Mouse (Mus musculus) adrenal gland, postnatal 36 days (tissue): Measurements from ENCODE around the gene Gstm3. TPM values are rescaled to one million over a fixed set of nuclear protein-coding genes. Genes with fewer than 3 reads are reported as not detected.
"Not testable (repeated sequence)": the region's sequence is repeated elsewhere in the genome, so short reads cannot be mapped to it uniquely, and the experiment has no call there.

Source experiments
- DNase-seq, 2 experiments: peaks; one replicate each; pipeline ENCODE4 v3.0.0; 2021; ENCODE audit warnings: mixed read lengths in 1 of 2
- total RNA-seq, 2 experiments: library from RNA; stranded (reverse); gene quantifications; 2 replicates each; pipeline ENCODE4 v1.2.3; 2021

Gene Gstm3
- total RNA-seq, 2 experiments from 2014 or later, result not detected

DNA sequence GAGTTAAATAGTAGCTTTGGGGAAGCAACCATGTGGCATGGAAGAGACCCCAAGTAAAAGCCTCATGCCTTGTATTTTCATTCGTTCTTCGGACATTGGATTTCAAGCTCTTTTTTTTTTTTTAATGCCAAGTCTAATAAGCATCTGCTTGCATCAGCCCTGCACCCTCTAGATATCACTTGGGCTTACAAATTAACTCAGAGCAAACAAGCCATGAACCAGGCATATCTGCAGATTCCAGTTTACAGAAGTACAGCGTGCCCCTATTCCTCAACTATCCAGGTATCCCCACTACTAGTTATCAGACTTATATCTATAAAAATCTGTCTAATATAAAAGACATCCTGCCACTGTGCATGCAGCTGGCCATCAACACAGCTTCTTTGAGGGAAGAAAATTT lies 3.0 kb upstream of the Gstm3 start:
- no peak for DNase-seq

DNA sequence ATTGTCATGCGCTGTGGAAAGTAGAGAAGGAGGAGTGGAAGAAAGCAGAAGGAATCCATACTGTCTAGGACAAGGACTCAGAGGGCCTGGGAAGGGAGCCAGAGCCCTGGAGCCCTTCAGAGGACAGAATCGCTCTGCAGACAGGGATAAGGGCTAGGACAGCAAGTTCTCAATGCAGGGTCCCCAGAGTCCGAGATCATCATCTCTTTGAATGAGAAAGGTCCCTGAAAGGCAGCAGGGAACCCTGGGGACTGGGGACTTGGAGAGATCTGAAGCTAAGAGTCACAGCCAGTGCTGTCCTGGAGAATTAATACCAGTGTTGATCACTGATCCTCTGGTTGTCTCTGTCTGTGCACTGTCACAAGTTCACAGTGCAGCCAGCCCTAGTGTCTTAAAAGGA lies 2.0 kb upstream of the Gstm3 start:
- DNase-seq, result not testable (repeated sequence)

DNA sequence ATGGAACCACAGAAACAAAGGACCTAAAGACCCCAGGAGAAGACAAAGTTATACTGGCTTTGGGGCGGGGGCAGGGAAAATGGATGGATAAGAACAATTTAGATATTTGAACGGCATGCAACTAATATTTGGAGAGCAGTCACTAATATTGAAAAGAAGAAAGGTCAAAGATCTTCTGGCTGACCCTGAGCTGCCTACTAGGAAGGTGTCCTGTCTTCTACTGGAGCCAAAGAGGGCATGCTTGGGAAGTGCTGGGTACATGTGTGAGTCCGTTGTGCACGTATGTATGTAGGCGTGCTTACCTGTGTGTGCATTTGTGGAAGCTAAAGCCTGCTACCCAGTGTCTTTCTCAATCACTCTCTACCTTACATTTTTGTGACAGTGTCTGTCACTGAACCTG lies 2.5 kb downstream of the Gstm3 start:
- DNase-seq, result no peak

DNA sequence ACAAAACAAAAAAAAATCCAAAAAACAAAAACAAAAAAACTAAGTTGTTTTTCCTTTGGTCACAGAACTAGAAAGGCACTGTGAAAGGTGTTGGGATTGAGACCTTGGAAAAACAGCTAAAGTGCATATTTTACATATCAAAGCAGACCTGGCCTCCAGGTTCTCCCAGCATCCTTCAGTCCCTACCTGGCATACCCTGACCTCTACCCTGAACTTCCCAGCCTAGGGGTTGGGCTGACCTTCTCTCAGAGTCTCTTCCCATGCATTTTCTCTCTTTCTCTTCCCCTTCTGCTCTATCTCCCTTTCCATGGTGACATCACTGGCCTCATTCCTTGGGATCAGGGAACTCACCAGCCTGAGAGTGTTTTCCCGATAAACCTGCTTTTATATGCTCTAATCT lies 3.5 kb downstream of the Gstm3 start:
- no peak for DNase-seq

DNA sequence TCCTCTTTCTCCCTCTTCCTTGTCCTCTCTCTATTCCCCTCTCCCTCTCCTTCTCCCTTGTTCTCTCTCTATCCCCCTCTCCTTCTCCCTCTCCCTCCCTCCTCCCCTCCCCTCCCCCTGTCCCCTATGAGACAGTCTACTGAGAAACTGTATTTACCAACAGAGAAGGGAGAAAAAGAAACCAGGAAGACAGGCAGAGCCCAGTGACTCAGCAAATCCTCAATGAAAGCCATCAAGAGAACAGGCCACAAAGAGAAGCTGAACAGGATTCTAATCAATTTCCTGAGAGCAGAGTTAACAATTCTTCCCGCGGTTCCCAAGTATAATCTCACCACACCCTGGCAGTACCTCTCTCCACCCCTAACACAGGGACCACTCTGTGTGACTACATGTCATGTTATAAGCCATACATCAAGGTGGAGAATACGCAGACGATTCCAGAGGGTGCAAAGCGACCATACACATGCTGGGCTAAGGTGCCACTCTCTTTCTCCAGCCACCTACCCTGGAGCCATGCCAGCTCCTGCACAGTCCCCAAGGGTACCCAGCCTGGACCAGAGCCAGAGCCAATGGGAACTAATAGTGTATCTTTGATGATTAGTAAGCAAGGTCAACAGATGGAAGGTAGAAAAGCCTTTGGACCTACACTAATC lies 4.3 kb downstream of the Gstm3 start:
- DNase-seq, result peak; percentile 44 to 48

DNA sequence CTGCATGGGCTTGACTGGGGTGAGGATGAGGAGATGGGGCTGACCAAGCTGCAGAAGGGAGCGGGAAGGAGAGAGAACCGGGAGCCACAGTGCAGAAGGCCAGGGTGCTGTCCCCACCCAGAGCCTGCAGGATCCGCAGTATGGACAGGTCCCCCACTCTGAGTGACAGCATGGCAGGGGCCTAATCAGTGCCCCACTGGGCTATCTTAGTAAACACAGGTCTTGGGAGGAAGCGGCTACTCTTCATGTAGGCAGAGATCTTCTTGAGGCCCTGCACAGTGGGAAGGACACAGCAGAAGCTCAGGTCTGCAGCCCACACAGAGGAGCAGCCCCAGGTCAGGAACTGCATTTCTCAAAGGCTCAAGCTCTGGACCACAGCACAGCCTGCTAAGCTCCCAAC lies 5.1 kb downstream of the Gstm3 start:
- DNase-seq, result no peak

DNA sequence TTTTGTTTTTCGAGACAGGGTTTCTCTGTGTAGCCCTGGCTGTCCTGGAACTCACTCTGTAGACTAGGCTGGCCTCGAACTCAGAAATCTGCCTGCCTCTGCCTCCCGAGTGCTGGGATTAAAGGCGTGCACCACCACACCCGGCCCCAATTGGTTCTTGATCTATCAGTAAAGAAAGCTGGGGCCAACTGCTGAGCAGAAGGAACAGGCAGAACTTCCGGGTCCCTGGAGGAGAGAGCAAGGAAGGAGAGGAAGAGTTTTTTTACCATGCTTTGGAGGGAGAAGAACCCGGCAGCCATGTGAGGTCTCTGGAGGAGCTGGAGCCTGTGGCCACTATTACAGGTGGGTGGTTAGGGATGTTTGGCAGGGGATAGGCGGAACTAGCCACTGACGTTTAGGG lies 13.8 kb downstream of the Gstm3 start:
- DNase-seq, result not testable (repeated sequence)

DNA sequence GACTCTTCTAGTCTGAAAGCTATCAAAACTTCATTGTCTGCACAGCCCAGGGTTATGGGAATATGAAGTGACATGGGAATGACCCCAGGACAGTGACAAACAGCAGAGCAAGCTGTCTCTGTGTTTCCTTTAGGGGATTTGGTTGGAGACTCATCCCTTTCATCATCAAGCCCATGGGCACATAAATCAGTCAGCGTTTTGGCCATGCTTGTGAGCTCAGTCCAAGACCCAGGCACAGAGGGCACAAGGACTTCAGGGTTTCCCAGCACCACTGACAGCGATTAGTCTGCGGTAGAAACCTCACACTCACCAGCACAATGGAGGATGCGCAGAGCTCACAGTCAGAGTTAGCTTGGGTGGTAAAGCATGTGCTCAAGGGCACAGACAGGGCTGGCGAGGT lies 15.2 kb downstream of the Gstm3 start:
- DNase-seq, result peak; percentile 66 to 73

DNA sequence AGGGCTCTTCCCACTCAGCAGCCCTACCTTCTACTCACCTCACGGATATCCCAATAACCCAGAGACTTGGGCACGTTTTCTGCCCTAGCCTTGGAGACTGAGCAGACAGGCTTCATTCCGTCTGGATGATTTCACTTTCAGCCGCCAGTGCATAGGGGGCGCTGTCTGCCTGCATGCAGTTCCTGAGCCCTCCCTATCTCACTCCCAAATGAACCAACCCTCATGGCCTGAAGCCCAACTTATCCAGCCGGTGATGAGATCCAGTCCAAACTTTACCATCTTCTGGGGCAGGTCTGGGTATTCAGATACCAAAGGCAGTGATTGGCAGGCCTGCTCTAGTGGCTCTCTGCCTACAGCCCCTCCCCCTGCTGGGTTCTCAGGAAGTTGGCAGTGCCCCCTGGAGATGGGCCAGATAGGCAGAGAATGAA lies 15.7 kb downstream of the Gstm3 start:
- DNase-seq, result peak; percentile 88 to 94

DNA sequence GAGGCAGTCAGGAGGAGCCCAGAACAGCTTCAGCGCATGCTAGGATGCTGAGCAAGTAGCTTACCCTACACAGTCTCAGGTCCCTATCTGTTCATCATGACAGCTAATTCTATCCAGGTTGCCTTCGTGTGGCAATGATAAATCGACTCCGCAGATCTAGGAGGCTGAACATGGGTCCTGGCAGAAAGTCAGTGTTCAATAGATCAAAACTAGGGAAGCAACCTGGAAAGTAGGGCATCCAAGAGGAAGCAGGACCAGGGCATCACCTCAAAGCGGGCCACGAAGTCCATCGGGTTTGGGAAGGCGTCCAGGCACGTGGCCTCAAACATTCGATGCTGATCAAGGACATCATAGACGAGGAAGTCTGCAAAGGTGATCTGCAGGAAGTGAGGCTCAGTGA lies 18.6 kb downstream of the Gstm3 start:
- no peak for DNase-seq

DNA sequence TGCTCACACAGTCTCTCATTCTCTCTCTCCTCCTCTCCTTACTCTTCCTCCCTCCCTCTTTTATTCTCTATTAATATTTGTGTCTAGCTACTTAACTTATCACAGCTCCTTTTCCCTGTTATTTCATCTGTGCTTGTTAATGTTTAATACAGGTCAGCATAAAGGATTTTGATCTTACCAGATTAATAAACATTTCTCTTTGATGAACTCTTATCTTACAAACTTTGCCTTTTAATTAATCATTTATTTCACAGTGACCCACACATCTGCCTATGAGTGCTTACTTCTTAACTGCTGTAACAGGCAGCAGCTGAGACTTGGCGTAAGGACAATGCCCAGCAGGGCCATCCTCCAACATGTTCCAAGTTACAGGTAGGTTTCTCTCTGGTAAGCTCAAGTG lies 19.6 kb downstream of the Gstm3 start:
- not testable (repeated sequence) for DNase-seq

DNA sequence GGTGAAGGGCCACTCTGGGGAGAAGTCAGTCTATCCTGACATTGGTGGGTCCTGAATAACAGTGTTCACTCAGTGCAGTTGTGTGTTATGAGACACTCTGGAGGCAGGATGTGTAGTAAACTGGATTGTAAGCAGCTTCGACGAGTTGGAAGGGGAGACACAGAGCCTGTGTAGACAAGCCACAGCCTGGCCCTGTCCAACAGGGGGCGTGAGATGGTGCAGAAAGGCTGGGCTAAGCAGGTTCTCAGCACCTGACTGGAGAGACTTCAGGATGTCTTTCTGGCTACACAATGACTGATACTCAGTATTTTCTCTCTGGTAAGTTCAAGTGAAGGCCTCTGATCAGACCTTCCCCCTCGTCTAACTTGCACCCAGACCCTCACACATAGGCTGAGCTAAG lies 23.4 kb downstream of the Gstm3 start:
- DNase-seq, result no peak

DNA sequence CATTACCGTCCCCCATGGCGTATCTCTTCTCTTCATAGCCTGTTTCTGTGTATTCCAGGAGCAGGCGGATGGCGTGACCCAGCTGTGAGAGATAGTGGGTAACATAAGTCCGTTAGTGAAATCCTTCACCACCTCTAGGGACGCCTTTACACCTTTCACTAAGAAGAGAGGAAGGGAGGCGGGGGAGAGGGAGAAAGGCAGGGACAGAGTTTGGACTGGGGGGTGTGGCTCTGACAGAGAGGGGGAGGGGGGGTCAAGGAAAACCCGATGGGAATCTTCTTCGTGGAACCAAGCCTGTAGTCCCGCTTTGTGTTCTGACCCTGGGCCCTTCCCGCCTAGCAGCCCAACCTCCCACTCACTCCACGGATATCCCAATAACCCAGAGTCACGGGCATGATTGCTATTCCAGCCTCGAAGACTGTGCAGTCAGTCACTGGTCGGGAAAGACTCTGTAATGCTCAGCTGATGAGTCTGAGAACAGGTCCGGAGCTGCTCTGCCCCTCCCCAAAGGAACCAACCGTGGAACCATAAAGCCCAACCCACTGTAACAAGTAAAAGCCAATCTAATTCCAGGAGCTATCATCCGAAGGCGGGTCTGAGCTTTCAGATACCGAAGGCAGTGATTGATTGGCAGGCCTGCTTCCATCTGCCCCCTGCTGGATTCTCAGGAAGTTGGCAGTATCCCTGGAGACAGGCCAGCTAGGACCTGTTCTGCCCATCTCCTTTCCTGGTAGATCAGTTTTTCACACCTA lies 25.7 kb downstream of the Gstm3 start, which contains the start of gene Gstm6:
Gene Gstm6 (minus strand): TSS at position 511 of the 752 bp plus-strand sequence.
- no peak for DNase-seq

DNA sequence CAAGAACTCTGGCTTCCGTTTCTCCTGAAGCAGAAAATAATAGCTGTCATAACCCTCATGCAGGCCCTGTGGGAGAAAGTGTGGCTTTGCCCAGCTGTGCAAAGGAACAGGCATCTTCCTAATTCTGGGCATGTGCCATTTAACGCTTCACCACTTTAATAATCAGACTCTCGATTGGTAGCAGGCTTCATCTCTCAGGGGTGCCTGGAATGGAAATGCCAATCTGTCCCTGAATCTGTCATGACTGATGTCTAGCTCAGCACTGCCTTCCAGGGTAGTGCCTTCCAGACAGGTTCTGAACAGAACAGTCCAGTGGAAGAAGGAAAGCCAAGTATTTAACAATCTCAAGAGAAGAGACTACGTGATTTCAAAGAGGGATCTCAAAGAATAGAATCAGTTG lies 27.8 kb downstream of the Gstm3 start:
- DNase-seq, result no peak

DNA sequence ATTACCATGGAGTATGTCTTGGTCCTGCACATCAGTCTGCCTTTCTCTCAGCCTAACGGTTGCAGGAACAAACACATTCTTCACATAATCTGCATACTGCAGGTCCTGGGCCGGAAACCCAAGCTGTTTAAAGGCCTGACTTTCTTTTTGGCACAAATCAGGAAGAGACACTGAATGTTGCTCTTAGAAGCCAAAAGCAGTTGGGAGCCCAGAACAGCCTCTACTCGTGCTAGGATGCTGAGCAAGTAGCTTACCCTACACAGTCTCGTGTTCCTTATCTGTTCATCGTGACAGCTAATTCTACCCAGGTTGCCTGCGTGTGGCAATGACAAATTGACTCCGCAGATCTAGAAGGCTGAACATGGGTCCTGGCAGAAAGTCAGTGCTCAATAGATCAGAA lies 28.6 kb downstream of the Gstm3 start:
- DNase-seq, result no peak

DNA sequence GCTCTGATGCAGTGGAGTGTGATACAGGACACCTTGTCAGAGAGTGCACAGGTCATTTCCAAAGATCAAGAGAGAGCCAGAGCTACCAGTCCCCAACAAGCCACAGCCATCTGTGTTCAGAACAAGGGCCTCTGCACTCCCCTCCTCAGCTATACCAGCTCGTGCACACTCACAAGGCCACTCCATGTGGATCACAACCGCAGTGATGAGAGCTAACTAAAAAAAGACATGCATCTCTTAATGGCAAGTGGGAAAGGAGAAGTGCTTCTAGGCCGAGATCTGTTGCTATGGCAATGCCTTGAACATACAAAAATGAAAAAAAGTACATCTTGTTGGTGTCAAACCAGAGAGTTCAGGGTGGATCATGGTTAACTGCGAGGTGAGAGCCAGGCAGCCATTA lies 29.3 kb downstream of the Gstm3 start:
- DNase-seq, result no peak

DNA sequence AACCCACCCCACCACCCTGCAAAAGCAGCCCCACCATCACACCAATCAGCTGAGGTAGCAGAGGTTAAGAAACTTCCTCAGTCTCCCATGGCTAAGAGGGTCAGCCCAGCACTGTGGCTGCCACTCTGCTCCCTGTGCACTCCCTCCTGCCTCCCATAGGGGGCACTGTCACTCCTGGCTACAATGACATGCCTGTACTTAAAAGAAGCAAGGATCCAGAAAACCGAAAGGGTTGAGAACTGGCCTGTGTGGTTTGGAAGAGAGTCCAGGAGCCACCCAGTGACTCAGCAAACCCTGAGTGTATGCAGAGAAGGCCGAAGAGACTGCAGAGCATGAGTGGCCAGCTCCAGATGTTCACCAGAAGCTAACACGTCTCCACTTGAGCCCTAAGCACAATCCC lies 29.7 kb downstream of the Gstm3 start:
- DNase-seq, result peak; percentile 81 to 85

DNA sequence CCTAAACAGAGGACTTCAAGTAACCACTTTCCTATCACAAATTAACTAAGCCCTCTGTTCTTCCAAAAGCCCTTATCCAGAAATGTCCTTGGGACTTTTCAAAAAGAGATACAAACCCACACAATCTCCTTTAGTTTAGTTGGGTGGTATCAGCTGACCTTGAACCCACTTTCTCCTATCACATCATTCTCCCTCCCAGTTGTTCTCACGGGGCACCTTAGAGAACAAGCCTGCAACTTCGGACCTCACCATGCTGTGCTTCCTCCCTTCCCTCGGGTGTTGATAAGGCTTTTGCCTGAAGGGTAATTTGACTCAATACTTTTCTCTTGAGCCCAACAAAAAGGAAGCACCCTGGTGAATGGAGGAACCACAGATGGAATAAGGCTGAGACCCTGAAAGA lies 33.2 kb downstream of the Gstm3 start:
- no peak for DNase-seq

DNA sequence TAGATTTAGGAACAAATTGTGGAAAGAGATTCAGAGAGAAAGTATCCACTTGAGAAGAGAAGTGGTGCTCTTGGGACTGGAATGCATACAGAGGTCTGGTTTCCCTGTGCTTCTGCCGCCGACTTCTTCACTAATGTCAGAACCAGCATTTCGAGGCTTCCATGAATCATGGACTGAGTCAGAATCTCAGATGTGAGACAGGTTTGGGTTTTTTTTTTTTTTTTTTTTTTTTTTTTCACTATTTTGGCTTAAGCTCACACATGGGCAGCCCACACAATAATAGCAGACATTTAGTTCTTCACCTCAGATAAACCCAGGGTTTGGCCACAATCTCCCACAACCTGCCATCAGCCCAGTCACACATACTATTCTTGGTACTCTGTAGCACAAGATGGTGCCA lies 33.8 kb downstream of the Gstm3 start:
- no peak for DNase-seq

DNA sequence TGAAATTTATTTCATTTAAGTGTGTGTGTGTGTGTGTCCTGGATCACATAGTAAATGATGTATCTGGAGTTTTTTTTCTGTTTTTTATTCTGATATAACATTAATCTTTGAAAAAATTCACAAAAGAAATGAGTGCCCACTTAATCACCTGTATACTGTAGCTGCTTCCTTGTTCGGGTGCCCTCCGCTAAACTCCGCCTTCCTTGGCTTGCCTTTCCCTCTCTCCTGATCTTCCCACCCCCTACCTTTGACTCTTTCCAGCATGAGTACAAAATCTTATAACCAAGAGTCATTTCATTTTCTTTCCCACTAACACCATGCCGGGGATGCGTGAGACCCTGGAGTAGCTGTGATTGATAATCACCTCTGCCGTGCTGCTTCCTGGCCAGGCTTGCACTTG lies 37.0 kb downstream of the Gstm3 start:
- DNase-seq, result no peak

DNA sequence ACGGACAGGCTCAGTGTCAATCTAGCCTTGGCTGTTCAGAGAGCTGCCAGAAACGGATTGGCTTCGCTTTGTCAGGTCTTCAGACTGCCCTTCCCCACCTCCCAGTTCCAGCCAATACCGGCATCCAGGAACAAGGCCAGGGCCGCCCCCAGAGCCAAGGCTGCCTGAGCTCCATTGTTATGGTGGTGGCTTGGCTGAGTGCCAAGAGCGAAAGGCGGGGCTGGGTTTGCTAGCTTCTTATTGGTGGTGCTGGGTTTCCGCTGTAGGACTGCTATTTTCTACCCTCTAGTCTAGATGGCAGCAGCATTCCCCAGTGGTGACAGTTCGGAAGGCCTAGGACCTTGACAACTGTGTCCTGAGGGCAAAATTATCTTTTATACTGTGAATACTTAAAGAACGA lies 37.4 kb downstream of the Gstm3 start, which contains the start of gene Gstm7:
Gene Gstm7 (minus strand): TSS at position 148 of the 400 bp plus-strand sequence.
- peak; percentile 99 to 100 for DNase-seq

DNA sequence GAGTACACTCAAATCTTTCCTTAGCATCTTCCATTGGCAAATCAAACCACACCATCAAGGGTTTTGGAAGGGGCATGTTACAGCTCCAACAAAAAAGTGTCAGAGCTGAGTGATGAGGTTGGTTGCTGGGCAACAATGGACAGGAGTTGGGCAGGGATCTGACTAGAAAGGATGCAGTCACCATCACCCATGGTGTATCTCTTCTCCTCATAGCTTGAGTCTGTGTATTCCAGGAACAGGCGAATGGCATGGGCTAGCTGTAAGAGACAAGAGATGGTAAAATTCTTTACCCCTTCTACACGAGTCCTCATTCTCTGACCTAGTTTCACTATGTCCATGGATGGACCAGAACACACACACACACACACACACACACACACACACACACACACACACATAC lies 37.9 kb downstream of the Gstm3 start:
- DNase-seq, result no peak

DNA sequence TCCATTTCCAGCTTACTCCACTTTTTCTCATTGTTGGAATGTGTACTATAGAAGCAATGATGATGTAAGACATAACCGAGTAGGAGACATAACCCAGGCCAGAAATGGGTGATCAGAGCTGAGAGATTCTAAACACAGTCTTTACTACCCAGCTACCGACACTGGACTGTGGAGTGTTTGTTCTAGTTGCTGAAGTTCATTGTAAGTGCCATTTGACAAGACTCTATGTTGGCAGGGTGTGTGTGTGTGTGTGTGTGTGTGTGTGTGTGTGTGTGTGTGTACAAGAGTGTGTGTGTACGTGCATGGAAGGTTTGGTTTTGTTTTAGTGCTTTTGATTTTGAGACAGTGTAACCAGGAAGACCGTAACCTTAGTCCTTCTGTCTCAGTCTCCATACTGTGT lies 39.4 kb downstream of the Gstm3 start:
- no peak for DNase-seq

DNA sequence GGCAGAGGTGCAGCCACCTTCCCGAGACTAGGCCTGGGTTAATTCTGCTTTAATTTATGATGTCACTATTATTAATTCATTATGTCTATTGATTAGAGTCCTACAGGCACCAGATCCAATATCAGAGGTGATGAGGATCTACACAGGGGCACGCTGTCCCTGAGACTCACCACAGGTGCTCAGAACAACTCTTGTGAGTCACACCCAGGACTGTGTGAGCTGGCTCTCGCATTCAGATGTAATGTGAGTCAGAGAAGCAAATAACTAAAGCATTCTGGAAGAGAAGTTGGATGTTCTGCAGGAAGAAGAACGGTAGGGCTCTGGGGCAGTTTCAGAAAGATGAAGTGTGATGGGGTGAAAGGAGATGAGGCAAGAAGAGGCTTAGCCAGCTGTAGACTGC lies 39.8 kb downstream of the Gstm3 start:
- DNase-seq, result no peak
